Mouse (Mus musculus) small intestine, adult 2 months (tissue): Measurements from ENCODE around the gene Irx4. TPM values are rescaled to one million over a fixed set of nuclear protein-coding genes. Genes with fewer than 3 reads are reported as not detected.
A peak's percentile ranks its signal among the peaks of the same experiment; 100 is the strongest.

ENCODE experiments used
- H3K27ac ChIP-seq: fragments of 200-500 bp; 2 replicates; pipeline ENCODE4 v1.5.1; 2012; ENCODE audit warnings: low read depth, low read length, control low read depth, inconsistent platforms; ENCODE audit not compliant: insufficient read depth
- H3K27me3 ChIP-seq: fragments of 200-500 bp; 2 replicates; pipeline ENCODE4 v1.6.1; 2012; ENCODE audit warnings: mild to moderate bottlenecking, moderate library complexity, low read length, inconsistent platforms; ENCODE audit not compliant: control insufficient read depth, insufficient read depth
- H3K36me3 ChIP-seq: fragments of 200-500 bp; 2 replicates; pipeline ENCODE4 v1.6.1; 2012; ENCODE audit warnings: mild to moderate bottlenecking, low read length, control low read depth, inconsistent platforms; ENCODE audit not compliant: control insufficient read depth, insufficient read depth
- H3K4me1 ChIP-seq: fragments of 200-500 bp; 2 replicates; pipeline ENCODE4 v1.6.1; 2012; ENCODE audit warnings: low read length, inconsistent platforms, mixed read lengths; ENCODE audit not compliant: control insufficient read depth, insufficient read depth, insufficient read length
- H3K4me3 ChIP-seq: fragments of 200-500 bp; 2 replicates; pipeline ENCODE4 v1.5.1; 2012; ENCODE audit warnings: low read depth, mild to moderate bottlenecking, control low read depth, inconsistent platforms, low read length, moderate library complexity
- CTCF ChIP-seq: fragments of 200-500 bp; IDR thresholded peaks from 2 replicates; pipeline ENCODE4 v1.5.1; 2012; ENCODE audit warnings: low read depth, mild to moderate bottlenecking, control low read depth, inconsistent platforms, low read length, moderate library complexity, mixed read lengths; ENCODE audit not compliant: insufficient replicate concordance, insufficient read length; ENCODE audit errors: extremely low read depth
- POLR2A ChIP-seq: fragments of 200-500 bp; IDR thresholded peaks from 2 replicates; pipeline ENCODE4 v1.6.1; 2012; ENCODE audit warnings: low read depth, mild to moderate bottlenecking, control low read depth, inconsistent platforms, low read length, moderate library complexity
- WGBS: fragments of 180-500 bp; shearing (Covaris S2); methylation state at CpG from one replicate; pipeline ENCODE4 v1.1.7; 2018; 5-methylcytosine and 5-hydroxymethylcytosine counted together
- polyA plus RNA-seq: library from polyadenylated mRNA; depleted of rRNA; stranded (reverse); fragments of >200 nt; gene quantifications from 2 replicates; pipeline ENCODE4 v1.2.3, GENCODE M21; 2012; rRNA removed

Irx4 gene
- polyA plus RNA-seq, 1 experiment, result 0.34 TPM

DNA sequence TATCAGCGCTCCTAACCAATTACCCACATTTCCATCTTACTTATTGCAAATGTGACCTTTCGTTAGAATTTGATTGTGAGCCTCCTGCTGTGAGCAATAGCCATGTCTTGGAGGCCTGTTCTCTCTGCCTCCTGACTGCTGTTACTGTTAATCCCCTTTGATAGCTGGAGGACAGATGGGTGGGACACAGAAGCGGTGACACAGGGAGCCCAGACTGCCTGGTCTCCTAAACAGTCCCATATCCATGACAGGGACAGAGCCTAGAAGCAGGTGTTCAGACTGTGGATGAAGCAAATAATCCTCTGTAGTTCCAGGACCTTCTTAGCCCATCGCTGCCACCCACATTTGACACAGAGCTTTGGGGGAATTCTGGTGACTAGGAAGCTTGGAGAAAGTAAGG, 46.2 kb downstream of the Irx4 start:
- 93% methylated on average over 4 of the region's 4 CpGs for WGBS
- H3K27ac ChIP-seq, result no peak overlapping the region
- H3K4me3 ChIP-seq, result no peak overlapping the region
- no peaks in the 10 kb centered on the region for H3K36me3 ChIP-seq
- TF ChIP-seq CTCF, result no peak
- no peak for TF ChIP-seq POLR2A
- peaks cover 2% of the 10 kb centered on the region; the same call in 1 of the 2 replicates for H3K4me1 ChIP-seq
- no peaks in the 10 kb centered on the region for H3K27me3 ChIP-seq

- Histone ChIP-seq H3K27ac (no peak overlapping the region), H3K4me1 (peaks cover 2% of the 10 kb centered on the region; the same call in 1 of the 2 replicates), H3K4me3 (no peak overlapping the region), H3K27me3 (no peaks in the 10 kb centered on the region), H3K36me3 (no peaks in the 10 kb centered on the region)
- 30% methylated on average over 8 of the region's 8 CpGs for WGBS
- TF ChIP-seq CTCF (peak; percentile 80; the same call in 1 of the 2 replicates), POLR2A (no peak)
These were observed 50.1 kb downstream of the Irx4 start for GRCm38 (mm10) chr13:73310183-73310929.

Other genes starting within 250 kb of the Irx4 start
- gene Mrpl36, start 68.0 kb downstream of the Irx4 start, polyA plus RNA-seq, result 80.4 and 89.9 TPM in 2 replicates
- gene Ndufs6, start 68.1 kb downstream of the Irx4 start, polyA plus RNA-seq, result 34.5 and 57.4 TPM in 2 replicates
- 4.6 and 6.8 TPM in 2 replicates for gene Lpcat1, start 206.7 kb downstream of the Irx4 start, polyA plus RNA-seq